Mouse (Mus musculus): ENCODE measurements around the gene Otulinl.

Gene Otulinl

GRCm38 (mm10) chr15:27678511-27678910 is 2.9 kb downstream of the Otulinl start:
- no peak for DNase-seq

- DNase-seq = no peak
Measured at GRCm38 (mm10) chr15:27677801-27678200, 3.6 kb downstream of the Otulinl start.

GRCm38 (mm10) chr15:27676211-27676610 is 5.2 kb downstream of the Otulinl start:
- DNase-seq = no peak

- no peak for DNase-seq
Measured at GRCm38 (mm10) chr15:27675122-27675521, 6.3 kb downstream of the Otulinl start.

- no peak for DNase-seq
Measured at GRCm38 (mm10) chr15:27674041-27674440, 7.3 kb downstream of the Otulinl start.

- no peak for DNase-seq
Measured at GRCm38 (mm10) chr15:27673151-27673550, 8.2 kb downstream of the Otulinl start.

GRCm38 (mm10) chr15:27672259-27672658 is 9.1 kb downstream of the Otulinl start:
- DNase-seq = no peak

- no peak for DNase-seq
Measured at GRCm38 (mm10) chr15:27671612-27672245, 9.7 kb downstream of the Otulinl start.

GRCm38 (mm10) chr15:27670708-27671107 is 10.7 kb downstream of the Otulinl start:
- DNase-seq = no peak

- no peak for DNase-seq
Measured at GRCm38 (mm10) chr15:27669931-27670411, 11.4 kb downstream of the Otulinl start.

- DNase-seq = peak; percentile 83
Measured at GRCm38 (mm10) chr15:27669276-27669675, 12.1 kb downstream of the Otulinl start.

- no peak for DNase-seq
Measured at GRCm38 (mm10) chr15:27668557-27668956, 12.8 kb downstream of the Otulinl start.

- DNase-seq = no peak
Measured at GRCm38 (mm10) chr15:27668001-27668461, 13.3 kb downstream of the Otulinl start.

GRCm38 (mm10) chr15:27666911-27667539 is 14.4 kb downstream of the Otulinl start:
- DNase-seq = no peak

GRCm38 (mm10) chr15:27665392-27665911 is 15.9 kb downstream of the Otulinl start:
- DNase-seq = no peak

- no peak for DNase-seq
Measured at GRCm38 (mm10) chr15:27664126-27664525, 17.3 kb downstream of the Otulinl start.

- no peak for DNase-seq
Measured at GRCm38 (mm10) chr15:27662699-27663098, 18.7 kb downstream of the Otulinl start.

- DNase-seq = no peak
Measured at GRCm38 (mm10) chr15:27661696-27662095, 19.7 kb downstream of the Otulinl start.

- peak; percentile 90 for DNase-seq
Measured at GRCm38 (mm10) chr15:27659592-27660244, 21.7 kb downstream of the Otulinl start.

- DNase-seq = no peak
Measured at GRCm38 (mm10) chr15:27659143-27659542, 22.2 kb downstream of the Otulinl start.

GRCm38 (mm10) chr15:27658356-27658755 is 23.0 kb downstream of the Otulinl start:
- DNase-seq = no peak

- no peak for DNase-seq
Measured at GRCm38 (mm10) chr15:27657866-27658265, 23.5 kb downstream of the Otulinl start.

- DNase-seq = no peak
Measured at GRCm38 (mm10) chr15:27656626-27657025, 24.8 kb downstream of the Otulinl start.

- no peak for DNase-seq
Measured at GRCm38 (mm10) chr15:27655015-27655414, 26.4 kb downstream of the Otulinl start.
